Mouse (Mus musculus): ENCODE results near the gene Ppp1r13b. TPM values are rescaled to one million over a fixed set of nuclear protein-coding genes. Genes with fewer than 3 reads are reported as not detected.

The Ppp1r13b gene
- 68.7 TPM for total RNA-seq (2023)

DNA sequence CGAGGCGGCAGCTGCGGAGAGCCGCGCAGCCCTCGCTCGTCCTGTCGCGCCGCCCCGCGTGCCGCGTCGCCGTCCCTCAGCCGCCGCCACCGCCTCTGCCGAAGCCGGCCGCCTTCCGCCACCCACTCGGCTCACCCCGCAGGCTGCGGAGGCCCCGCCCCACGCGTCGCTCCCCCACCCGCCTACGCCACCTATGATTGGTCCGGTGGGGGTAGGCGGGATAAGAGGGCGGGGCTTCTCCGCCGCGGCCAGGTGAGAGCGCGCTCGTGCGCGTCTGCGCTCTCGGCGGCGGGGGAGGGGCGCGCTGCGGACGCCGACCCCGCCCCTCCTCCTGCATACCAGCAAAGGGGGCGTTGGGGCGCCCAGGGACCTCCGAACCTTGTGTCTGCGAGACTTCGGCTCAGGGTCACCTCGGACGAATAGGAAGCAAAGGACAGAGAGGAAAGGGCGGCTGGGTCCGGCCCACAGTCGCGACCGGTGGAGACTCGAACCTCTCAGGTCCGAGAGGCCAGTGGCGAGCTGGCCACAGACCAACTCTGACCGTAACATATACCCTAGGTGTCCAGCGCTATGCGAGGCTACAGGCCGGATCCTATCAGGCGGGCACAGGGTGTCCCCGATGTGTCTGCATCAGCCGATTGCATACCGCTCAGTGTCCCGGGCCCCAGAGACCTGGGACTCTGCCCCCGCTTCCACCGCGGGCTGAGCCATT is at the start of gene Ppp1r13b:
Gene Ppp1r13b, minus strand, starts transcription at position 141 of the 712 bp plus-strand sequence.

GRCm38 (mm10) chr12:111813766-111814617 is 93.9 kb downstream of the Ppp1r13b start, which contains the start of the genes Xrcc3 and Zfyve21:
Gene Xrcc3, minus strand, starts transcription at chr12:111813873.
Gene Zfyve21, plus strand, starts transcription at chr12:111814170.

Other genes with a start within 250 kb of the Ppp1r13b start
- 6.5 TPM for gene Ckb, start 235.8 kb downstream of the Ppp1r13b start, total RNA-seq (2023)
- gene Trmt61a, start 230.0 kb downstream of the Ppp1r13b start, total RNA-seq (2023), result 15.5 TPM
- 25.9 TPM for gene Bag5, start 194.9 kb downstream of the Ppp1r13b start, total RNA-seq (2023)
- 26.9 TPM for gene Apopt1, start 194.8 kb downstream of the Ppp1r13b start, total RNA-seq (2023)
- 87.6 TPM for gene Klc1, start 149.3 kb downstream of the Ppp1r13b start, total RNA-seq (2023)
- gene Xrcc3, start 94.2 kb downstream of the Ppp1r13b start, total RNA-seq (2023), result 1.4 TPM
- gene Zfyve21, start 93.9 kb downstream of the Ppp1r13b start, total RNA-seq (2023), result 2.1 TPM
- gene Atp5mpl, start 58.9 kb upstream of the Ppp1r13b start, total RNA-seq (2023), result 204 TPM
- not detected for gene Tdrd9, start 63.4 kb upstream of the Ppp1r13b start, total RNA-seq (2023)
- not detected for gene Rd3l, start 73.2 kb upstream of the Ppp1r13b start, total RNA-seq (2023)
- not detected for gene Aspg, start 198.6 kb upstream of the Ppp1r13b start, total RNA-seq (2023)
- gene Kif26a, start 238.1 kb upstream of the Ppp1r13b start, total RNA-seq (2023), result not detected

All from CD4-positive naive resting alpha-beta T cell, adult 57 days (primary cell).